Mouse (Mus musculus) testis, adult 2 months (tissue): ENCODE measurements at regions not wholly inside any gene's neighbourhood (a gene's known extent, or its start where the extent isn't known, plus 50 kb on each side); places are given as distances from the start of the nearest gene placed in this dataset.

Source experiments
- CTCF ChIP-seq: fragments of 200-500 bp; IDR thresholded peaks from 2 replicates; pipeline ENCODE4 v1.5.1; 2012; ENCODE audit warnings: low read depth, mild to moderate bottlenecking, inconsistent platforms, low read length, moderate library complexity; ENCODE audit not compliant: control insufficient read depth, insufficient read depth, insufficient replicate concordance
- POLR2A ChIP-seq: fragments of 200-500 bp; IDR thresholded peaks from 2 replicates; pipeline ENCODE4 v1.6.1; 2012; ENCODE audit warnings: low read depth, mild to moderate bottlenecking, inconsistent platforms, low read length, moderate library complexity; ENCODE audit not compliant: control insufficient read depth

DNA sequence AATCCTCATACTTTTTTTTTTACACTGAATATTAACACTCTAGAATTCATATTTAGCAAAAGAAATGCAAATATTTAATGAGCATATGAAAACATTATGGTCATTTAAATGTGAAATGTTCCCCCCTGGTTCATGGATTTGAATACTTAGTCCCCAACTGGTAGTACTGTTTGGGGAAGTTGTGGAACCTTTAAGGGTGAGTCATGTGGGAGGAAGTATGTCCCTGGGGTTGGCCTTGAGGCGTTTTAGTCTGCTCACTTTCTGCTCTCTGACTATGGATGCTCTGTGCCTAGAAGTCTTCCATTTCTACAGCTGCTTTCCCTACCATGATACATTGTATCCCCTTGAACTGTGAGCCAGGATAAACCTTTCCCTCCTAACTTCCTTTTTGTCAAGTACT lies 106.1 kb upstream of the Gm6657 start:
- no peak for TF ChIP-seq CTCF
- TF ChIP-seq POLR2A = no peak
